Mouse (Mus musculus): ENCODE measurements at regions not wholly inside any gene's neighbourhood (a gene's known extent, or its start where the extent isn't known, plus 50 kb on each side); places are given as distances from the start of the nearest gene placed in this dataset.
A peak's percentile ranks its signal among the peaks of the same experiment; 100 is the strongest.

DNA sequence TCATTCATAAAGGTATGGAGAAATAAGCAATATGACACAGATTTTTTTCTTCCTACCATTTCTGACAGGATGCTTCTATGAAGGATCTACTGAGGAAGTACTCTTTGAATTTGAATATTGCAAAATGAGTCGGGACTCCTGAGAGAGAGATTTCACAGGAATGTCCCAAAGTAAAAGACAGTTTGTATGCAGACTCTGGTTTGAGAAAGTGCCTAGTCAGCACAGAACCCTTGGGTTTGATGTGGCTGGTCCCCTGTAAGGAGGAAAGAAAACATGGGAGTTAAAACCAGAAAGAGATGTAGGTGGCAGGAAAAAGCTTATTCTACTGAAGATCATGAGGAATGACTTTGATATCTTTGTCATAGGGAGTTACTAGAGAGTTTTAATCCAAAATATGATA is 405.6 kb upstream of the Klf4 start:
- DNase-seq (ENCODE audit: low spot score in 2 of 2): no peak

- DNase-seq (ENCODE audit: low spot score in 2 of 2): peak in 1 of 2 experiments; percentile 6
Measured at GRCm38 (mm10) chr4:55929141-55929782, 397.0 kb upstream of the Klf4 start.

GRCm38 (mm10) chr4:55928670-55929069 is 396.4 kb upstream of the Klf4 start:
- DNase-seq (ENCODE audit: low spot score in 2 of 2): peak; percentile 6 to 11

- DNase-seq (ENCODE audit: low spot score in 2 of 2): no peak
Measured at GRCm38 (mm10) chr4:55928196-55928595, 395.9 kb upstream of the Klf4 start.

GRCm38 (mm10) chr4:55927391-55927790 is 395.1 kb upstream of the Klf4 start:
- no peak for DNase-seq (ENCODE audit: low spot score in 2 of 2)

GRCm38 (mm10) chr4:55924974-55925373 is 392.7 kb upstream of the Klf4 start:
- DNase-seq (ENCODE audit: low spot score in 2 of 2): no peak

GRCm38 (mm10) chr4:55921217-55921616 is 389.0 kb upstream of the Klf4 start:
- DNase-seq (ENCODE audit: low spot score in 2 of 2): no peak

- DNase-seq (ENCODE audit: low spot score in 2 of 2): no peak
Measured at GRCm38 (mm10) chr4:55894116-55894885, 362.0 kb upstream of the Klf4 start.

DNA sequence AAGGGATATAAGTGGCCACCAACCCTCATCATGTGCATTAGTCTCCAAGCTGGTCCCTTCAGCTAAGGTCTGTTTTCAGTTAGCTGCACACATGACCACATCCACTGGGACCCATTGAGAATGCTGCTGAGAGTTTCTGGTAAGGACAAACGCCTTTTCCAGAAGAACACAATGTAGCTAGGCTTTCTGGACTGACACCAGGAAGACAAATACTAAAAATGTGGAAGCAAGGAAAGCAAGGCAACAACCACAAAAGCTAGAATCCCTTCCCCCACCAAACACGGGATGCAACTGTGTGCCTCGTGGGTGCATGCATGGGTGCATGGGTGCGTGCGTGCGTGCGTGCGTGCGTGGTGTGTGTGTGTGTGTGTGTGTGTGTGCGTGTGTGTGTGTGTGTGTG is 359.4 kb upstream of the Klf4 start:
- no peak for DNase-seq (ENCODE audit: low spot score in 2 of 2)

GRCm38 (mm10) chr4:55887581-55887980 is 355.3 kb upstream of the Klf4 start:
- no peak for DNase-seq (ENCODE audit: low spot score in 2 of 2)

- DNase-seq (ENCODE audit: low spot score in 2 of 2): no peak
Measured at GRCm38 (mm10) chr4:55882541-55882940, 350.3 kb upstream of the Klf4 start.

DNA sequence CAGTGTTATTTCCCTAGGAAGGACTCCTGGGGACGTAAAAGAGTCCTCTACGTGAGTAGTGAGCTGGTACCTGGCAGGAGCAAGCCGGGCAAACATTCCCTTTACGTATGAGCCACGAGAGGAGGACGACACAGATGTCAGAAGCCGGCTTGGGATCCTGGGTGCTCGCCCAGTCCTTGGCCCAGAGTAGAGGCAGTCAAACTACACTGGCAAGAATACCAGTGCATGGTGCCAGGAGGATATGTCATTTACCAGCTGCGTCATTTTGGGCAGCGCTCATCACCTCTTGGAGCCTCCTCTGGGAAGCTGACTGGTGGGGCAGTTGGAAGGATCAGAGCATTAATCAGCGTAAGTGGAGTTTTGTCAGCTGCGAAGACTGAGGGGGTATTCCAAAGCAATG is 343.0 kb upstream of the Klf4 start:
- DNase-seq (ENCODE audit: low spot score in 2 of 2): no peak

DNA sequence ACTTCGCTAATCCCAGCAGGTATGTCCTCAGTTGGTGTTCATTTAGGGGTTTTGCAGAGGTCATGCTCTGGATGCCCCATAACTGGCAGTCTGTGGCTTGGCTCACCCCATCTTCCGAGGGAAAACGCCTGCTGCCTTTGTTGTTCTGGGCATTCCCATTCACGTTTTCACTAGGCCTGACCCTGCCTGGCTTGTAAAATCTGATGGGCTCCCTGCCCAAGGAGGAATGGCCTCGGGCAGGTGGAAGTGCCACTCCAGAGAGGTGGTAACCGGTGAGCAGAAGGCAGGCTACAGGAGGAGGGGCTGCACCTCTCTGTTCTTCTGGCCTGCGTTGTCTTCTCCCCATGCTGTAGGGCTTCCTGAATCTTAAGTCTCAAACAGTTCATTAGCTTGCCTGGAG is 342.6 kb upstream of the Klf4 start:
- peak in 1 of 2 experiments; percentile 0 for DNase-seq (ENCODE audit: low spot score in 2 of 2)

DNA sequence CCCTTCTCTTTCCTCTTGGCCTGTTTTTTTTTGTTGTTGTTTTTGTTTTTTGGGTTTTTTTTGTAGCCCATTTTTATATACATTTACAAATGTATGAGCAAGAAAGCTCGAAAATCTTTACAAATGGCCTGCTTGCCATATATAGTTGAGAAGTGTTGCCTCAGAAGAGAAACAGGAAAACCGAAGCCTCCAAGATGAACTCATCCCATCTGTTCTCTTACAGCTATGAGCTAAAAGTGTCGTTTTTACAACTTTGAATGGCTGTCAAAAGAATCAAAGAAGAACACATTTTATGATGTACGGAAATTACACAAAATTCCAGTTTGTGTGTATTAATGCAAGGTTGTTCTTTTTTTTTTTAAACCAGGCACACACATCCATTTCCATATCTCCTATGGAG is 342.0 kb upstream of the Klf4 start:
- DNase-seq (ENCODE audit: low spot score in 2 of 2): no peak

GRCm38 (mm10) chr4:55860055-55860454 is 327.8 kb upstream of the Klf4 start:
- no peak for DNase-seq (ENCODE audit: low spot score in 2 of 2)

- no peak for DNase-seq (ENCODE audit: low spot score in 2 of 2)
Measured at GRCm38 (mm10) chr4:55859211-55859761, 327.0 kb upstream of the Klf4 start.

DNA sequence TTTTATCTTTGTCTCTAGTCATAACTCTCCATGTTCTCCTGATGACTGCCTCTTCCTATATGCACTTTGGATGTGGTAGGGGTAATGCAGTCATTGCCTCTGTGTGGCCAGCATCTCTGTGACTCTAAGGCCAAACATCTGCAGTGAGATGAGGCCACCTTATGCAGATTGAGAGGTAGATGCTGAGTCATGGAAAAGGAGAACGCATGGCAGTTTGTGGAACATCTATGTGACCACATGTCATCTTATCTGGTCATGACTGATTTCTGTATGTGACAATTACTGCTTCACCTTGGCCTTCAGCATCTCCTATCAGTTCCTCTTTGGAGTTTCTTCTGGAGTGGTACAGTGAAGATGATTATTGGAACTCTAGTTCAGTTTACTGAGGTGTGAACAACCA is 319.2 kb upstream of the Klf4 start:
- DNase-seq (ENCODE audit: low spot score in 2 of 2): no peak

DNA sequence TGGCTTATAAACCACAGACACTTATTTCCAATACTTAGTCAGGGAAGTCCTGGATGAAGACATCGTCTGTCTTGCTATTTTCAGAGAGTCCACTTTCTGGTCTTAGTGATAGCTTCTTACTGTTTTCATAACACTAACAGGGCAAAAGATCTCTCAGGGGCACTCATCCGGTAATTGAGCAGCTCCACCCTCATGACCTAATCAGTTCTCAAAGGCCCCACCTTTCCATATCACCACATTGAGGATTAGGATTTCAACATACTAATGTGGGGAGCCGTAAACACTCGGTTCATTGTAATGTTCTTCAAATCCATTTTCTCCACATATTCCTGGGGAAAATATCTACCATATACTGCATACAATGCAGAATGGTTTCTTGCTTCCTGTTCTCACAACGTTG is 318.8 kb upstream of the Klf4 start:
- DNase-seq (ENCODE audit: low spot score in 2 of 2): no peak

GRCm38 (mm10) chr4:55843727-55844401 is 311.6 kb upstream of the Klf4 start:
- DNase-seq (ENCODE audit: low spot score in 2 of 2): no peak

- DNase-seq (ENCODE audit: low spot score in 2 of 2): no peak
Measured at GRCm38 (mm10) chr4:55838568-55838967, 306.3 kb upstream of the Klf4 start.

- DNase-seq (ENCODE audit: low spot score in 2 of 2): no peak
Measured at GRCm38 (mm10) chr4:55824047-55824760, 291.9 kb upstream of the Klf4 start.

- DNase-seq (ENCODE audit: low spot score in 2 of 2): no peak
Measured at GRCm38 (mm10) chr4:55823583-55823982, 291.3 kb upstream of the Klf4 start.
